Mouse (Mus musculus) skeletal muscle tissue, adult 2 months (tissue): Measurements from ENCODE around the gene Foxp1.

Experiments
- DNase-seq: peaks from one replicate; pipeline ENCODE4 v3.0.0-alpha.2; 2012; ENCODE audit warnings: low read depth, low spot score

Foxp1 gene

GRCm38 (mm10) chr6:99263061-99263885 lies 259.2 kb downstream of the Foxp1 start:
- no peak for DNase-seq

- DNase-seq, result no peak
These were observed 260.8 kb downstream of the Foxp1 start for GRCm38 (mm10) chr6:99261737-99262130.

GRCm38 (mm10) chr6:99260941-99261736 lies 261.4 kb downstream of the Foxp1 start:
- no peak for DNase-seq

GRCm38 (mm10) chr6:99258346-99258745 lies 264.2 kb downstream of the Foxp1 start:
- no peak for DNase-seq

GRCm38 (mm10) chr6:99257676-99258075 lies 264.8 kb downstream of the Foxp1 start:
- DNase-seq, result no peak

- DNase-seq, result no peak
These were observed 269.2 kb downstream of the Foxp1 start for GRCm38 (mm10) chr6:99253331-99253730.

- no peak for DNase-seq
These were observed 269.7 kb downstream of the Foxp1 start for GRCm38 (mm10) chr6:99252816-99253215.

- DNase-seq, result no peak
These were observed 270.6 kb downstream of the Foxp1 start for GRCm38 (mm10) chr6:99251924-99252323.

GRCm38 (mm10) chr6:99251222-99251621 lies 271.3 kb downstream of the Foxp1 start:
- no peak for DNase-seq

GRCm38 (mm10) chr6:99249496-99250030 lies 273.0 kb downstream of the Foxp1 start:
- DNase-seq, result no peak

GRCm38 (mm10) chr6:99248396-99248795 lies 274.1 kb downstream of the Foxp1 start:
- no peak for DNase-seq

- DNase-seq, result no peak
These were observed 280.7 kb downstream of the Foxp1 start for GRCm38 (mm10) chr6:99241625-99242395.

GRCm38 (mm10) chr6:99240764-99241163 lies 281.8 kb downstream of the Foxp1 start:
- no peak for DNase-seq

- no peak for DNase-seq
These were observed 286.9 kb downstream of the Foxp1 start for GRCm38 (mm10) chr6:99235588-99235987.

GRCm38 (mm10) chr6:99233411-99233810 lies 289.1 kb downstream of the Foxp1 start:
- DNase-seq, result no peak

GRCm38 (mm10) chr6:99228336-99228870 lies 294.1 kb downstream of the Foxp1 start:
- no peak for DNase-seq

- DNase-seq, result no peak
These were observed 301.4 kb downstream of the Foxp1 start for GRCm38 (mm10) chr6:99221147-99221546.

GRCm38 (mm10) chr6:99220472-99220871 lies 302.0 kb downstream of the Foxp1 start:
- no peak for DNase-seq

- no peak for DNase-seq
These were observed 304.7 kb downstream of the Foxp1 start for GRCm38 (mm10) chr6:99217846-99218245.

- DNase-seq, result no peak
These were observed 305.4 kb downstream of the Foxp1 start for GRCm38 (mm10) chr6:99217155-99217554.

GRCm38 (mm10) chr6:99212461-99212860 lies 310.1 kb downstream of the Foxp1 start:
- no peak for DNase-seq
